Mouse (Mus musculus): ENCODE measurements at regions not wholly inside any gene's neighbourhood (a gene's known extent, or its start where the extent isn't known, plus 50 kb on each side); places are given as distances from the start of the nearest gene placed in this dataset.
A peak's percentile ranks its signal among the peaks of the same experiment; 100 is the strongest.
"Not testable (repeated sequence)": the region's sequence is repeated elsewhere in the genome, so short reads cannot be mapped to it uniquely, and the experiment has no call there.

GRCm38 (mm10) chr12:104637046-104638032 lies 114.4 kb downstream of the Dicer1 start:
- no peak for DNase-seq

DNA sequence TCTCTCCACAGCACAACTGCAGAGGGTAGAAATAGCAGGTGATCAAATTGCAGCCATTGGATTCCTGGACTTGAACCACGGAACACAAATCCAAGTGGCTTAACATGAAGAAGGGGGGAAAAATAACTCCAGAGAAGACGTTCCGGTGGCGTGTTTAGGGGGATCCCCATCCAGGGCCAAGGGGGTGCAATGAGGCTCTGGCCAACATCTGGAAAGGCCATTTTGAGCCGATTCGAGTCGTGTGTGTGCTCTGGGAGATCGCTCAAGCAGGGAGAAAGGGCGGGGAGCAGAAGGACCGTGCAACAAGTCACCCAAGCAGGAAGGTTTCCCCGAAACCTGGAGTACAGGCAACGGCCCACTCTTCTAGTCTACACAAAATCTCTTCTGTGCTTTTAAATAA lies 115.3 kb downstream of the Dicer1 start:
- DNase-seq = no peak

DNA sequence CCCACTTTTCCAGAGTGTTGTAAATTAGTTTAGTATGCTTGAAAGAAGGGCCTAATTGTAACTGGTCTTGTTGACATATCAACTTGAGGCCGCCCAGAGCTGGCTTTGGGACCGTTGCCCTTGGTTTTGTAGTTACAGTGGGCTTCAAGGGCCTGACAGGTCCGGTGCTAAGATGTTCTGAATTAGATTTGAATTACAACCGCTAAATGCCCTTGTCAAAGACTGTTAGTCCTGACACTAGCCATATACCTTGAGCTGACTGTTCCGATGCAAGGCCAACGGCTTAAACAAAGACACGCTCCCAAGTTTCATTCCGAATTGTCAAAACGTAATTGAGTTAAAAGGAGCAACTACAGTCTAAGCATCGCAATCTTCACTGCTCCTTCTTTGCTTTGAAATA lies 116.9 kb downstream of the Dicer1 start:
- DNase-seq = no peak

DNA sequence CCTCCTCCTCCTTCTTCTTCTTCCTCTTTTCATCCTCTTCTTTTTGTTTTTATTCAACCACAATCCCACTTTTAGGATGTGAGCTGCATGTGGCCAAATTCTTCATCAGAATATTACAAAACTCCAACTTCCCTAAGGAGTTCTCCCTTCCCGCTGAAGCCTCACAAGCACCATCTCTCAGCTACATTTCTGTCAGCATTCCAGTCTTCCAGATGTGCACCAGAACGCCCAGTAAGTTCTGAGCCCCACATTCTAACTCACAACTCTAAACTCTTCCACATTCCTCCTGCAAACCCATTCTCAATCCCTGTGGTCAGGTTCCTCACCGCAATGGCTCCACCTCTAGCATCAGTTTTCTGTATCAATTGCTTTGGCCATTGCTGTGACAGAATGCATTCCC lies 121.2 kb downstream of the Dicer1 start:
- DNase-seq = no peak

- DNase-seq = no peak
These were observed 122.3 kb downstream of the Dicer1 start for GRCm38 (mm10) chr12:104629449-104629848.

- DNase-seq = no peak
These were observed 125.7 kb downstream of the Dicer1 start for GRCm38 (mm10) chr12:104626054-104626453.

DNA sequence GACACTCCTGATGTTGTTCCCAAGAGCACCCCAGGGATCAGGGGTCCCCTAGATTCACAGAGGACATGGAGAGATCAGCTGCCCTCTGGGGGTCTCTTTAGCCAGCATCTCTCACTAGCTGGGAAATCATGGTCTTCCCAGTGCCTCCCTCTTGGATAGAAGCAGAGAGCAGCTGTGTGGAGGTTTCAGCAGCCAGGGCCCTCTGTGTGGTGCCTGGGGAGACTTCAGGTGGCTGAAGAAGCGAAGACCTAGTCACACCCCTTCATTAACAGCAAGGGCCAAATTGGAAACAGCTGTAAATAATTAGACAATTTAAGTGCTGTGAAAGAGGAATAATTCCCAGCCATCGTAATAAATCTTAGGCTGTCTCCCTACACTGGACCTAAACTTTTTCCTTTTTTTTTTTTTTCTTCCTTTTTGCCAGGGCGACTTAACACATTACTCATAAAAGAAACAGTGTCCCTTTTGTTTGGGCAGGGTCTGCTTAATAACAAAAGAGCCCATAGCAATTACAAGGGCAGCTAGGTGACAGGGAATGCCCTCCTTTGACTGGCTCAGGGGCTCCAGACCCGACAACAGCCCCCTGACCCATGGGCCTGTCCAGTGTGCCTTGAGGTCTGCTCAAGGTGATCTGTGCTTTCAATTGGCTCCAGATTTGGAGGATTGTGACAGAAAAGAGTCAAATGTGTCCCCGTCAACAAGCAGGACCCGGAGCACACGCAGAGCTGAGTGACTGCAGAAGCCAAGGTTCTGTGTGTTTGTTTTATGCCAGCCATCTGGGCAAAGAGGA lies 127.7 kb downstream of the Dicer1 start:
- DNase-seq = no peak

DNA sequence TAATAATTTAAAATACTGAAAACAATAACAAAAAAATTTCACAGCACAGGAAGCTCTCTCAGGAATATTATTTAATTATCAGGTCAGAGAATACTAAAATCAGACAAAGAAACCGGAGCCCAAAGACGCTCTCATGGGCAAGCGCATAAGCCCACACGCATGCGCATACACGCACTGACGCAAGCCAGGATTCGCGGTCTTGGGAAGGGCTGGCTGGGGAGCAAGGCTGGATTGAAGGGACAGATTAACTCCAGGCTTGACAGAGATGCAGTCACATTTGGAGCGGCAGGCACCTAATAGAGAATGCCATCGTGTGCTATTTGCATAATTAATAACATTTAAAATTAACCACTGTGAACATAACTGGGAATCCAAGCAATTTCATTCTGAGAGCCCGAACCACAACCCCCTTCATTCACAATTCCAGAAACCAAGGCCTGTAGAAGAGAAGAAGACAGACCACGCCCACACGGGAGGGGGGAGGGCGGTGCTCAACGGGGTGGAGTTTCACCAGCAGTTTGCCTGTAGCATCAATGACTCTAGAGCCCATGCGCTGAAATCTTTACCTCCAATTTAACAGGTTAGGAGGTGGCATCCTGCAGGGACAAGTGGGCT lies 134.5 kb downstream of the Dicer1 start:
- peak; percentile 77 to 83 for DNase-seq

- DNase-seq = peak in 1 of 2 experiments; percentile 52
These were observed 137.5 kb downstream of the Dicer1 start for GRCm38 (mm10) chr12:104614240-104614639.

DNA sequence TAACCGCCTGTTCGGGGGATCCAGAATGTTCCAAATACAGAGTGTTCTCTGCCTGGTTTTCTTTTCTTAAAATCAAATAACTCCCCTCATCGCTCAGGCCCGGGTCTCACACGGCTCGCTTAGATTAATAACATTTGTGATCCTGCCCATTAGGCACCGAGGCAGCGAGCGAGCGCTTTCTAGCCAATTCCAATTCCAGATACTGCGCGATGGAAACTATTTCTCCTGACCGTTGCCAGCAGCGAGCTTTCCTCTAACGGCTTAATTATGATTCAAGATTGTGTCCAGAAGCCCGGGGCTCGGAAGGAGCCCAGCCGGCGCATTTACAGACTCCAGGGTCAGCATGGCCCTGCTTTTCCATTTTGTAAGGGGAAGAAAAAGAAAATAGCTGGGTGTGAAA lies 136.6 kb upstream of the Gsc start:
- peak; percentile 20 to 38 for DNase-seq

- DNase-seq = not testable (repeated sequence)
These were observed 135.8 kb upstream of the Gsc start for GRCm38 (mm10) chr12:104608956-104609355.

DNA sequence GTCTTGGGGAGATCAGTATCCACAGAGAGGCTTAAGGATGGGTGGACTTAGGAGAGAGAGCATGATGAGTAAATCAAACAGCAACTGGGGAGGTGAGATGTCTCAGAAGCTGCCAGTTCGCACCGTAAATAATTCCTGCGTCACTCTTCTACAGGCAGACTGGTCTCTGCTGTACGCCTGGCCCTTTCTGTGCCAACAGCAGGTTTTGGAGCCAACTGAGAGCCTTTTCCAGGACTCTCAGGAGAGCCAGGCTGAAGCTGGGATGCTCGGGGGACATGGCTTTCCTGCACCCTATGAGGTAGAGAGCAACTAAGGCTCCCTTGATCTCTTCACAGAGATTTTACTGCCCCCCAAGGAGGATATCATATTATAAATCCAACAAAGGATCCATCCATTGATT lies 134.3 kb upstream of the Gsc start:
- DNase-seq = no peak

GRCm38 (mm10) chr12:104605535-104606399 lies 132.6 kb upstream of the Gsc start:
- peak; percentile 59 to 69 for DNase-seq

DNA sequence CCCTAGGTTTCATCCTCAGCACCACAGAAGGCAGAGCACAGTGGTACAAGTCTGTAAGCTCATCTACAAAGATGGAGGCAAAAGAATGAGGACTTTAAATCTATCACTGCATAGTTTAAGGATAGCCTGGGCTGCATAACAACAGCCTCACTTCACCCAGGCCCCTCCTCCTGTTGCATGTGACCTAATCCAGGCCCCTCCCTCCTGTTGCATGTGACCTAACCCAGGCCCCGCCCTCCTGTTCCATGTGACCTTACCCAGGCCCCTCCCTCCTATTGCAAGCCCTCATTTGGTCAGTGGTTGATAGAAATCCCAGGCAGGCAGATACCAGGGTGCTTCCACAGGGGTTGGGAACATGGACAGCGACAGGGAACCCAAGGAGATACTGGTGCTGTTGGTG lies 124.9 kb upstream of the Gsc start:
- DNase-seq = no peak

GRCm38 (mm10) chr12:104593526-104594155 lies 120.5 kb upstream of the Gsc start:
- peak; percentile 43 to 60 for DNase-seq

- peak in 1 of 2 experiments; percentile 9 for DNase-seq
These were observed 119.8 kb upstream of the Gsc start for GRCm38 (mm10) chr12:104592791-104593525.

GRCm38 (mm10) chr12:104591571-104591970 lies 118.4 kb upstream of the Gsc start:
- DNase-seq = no peak

- DNase-seq = no peak
These were observed 117.2 kb upstream of the Gsc start for GRCm38 (mm10) chr12:104590291-104590690.

DNA sequence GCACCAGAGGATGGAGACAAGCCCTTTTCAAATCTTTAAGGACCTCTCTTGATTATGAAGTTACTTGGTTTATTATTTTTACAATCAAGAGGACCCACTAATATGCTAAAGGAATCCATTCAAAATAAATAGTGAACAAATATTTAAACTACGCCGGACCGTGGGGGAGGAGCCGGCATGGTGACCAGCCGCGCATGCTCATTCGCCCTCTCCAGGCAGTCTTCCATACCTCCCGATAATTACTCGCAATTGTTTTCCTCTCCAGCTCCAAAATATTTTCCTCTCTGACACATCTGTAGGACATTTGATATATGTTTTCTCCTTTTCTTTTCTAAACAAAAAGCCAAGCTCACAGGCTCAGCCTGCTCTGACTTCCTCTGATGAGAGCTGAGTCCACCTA lies 111.3 kb upstream of the Gsc start:
- DNase-seq = no peak

DNA sequence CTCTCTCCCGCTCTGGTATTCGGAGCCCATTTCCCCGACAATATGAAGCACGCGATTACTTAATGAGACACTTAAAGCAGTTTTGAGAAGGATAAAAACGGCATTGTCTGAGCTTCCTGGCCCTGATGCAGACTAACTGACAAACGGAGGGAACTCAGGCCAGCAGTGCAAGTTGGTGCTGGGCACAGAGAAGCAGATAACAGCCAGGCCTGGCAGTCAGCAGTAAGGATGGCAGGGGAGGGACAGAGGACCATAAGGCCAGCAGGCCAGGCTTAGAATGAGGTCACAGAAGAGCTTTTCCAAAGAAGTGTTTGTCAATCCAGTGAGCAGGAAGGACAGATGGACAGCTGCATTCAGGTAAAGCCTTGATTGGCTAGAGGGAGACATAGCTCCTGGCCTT lies 107.7 kb upstream of the Gsc start:
- DNase-seq = no peak

- peak; percentile 23 to 24 for DNase-seq
These were observed 94.5 kb upstream of the Gsc start for GRCm38 (mm10) chr12:104567622-104568021.

All from kidney, postnatal 4 days (tissue).